Mouse (Mus musculus) testis, postnatal 10 days (tissue): ENCODE results near the gene Crebl2.

Experiments used
- DNase-seq: peaks from one replicate; pipeline ENCODE4 v3.0.0; 2021; ENCODE audit warnings: low spot score

Crebl2 gene

GRCm38 (mm10) chr6:134820411-134820810 is 9.5 kb upstream of the Crebl2 start:
- DNase-seq, result no peak

GRCm38 (mm10) chr6:134822844-134823243 is 7.1 kb upstream of the Crebl2 start:
- peak; percentile 54 for DNase-seq

- no peak for DNase-seq
These were observed 822 bp downstream of the Crebl2 start for GRCm38 (mm10) chr6:134830776-134831175.

GRCm38 (mm10) chr6:134834585-134835251 is 4.8 kb downstream of the Crebl2 start:
- DNase-seq, result no peak

- no peak for DNase-seq
These were observed 8.2 kb downstream of the Crebl2 start for GRCm38 (mm10) chr6:134838111-134838510.

GRCm38 (mm10) chr6:134840346-134840745 is 10.4 kb downstream of the Crebl2 start:
- no peak for DNase-seq

GRCm38 (mm10) chr6:134845726-134846125 is 15.8 kb downstream of the Crebl2 start:
- DNase-seq, result no peak

- no peak for DNase-seq
These were observed 16.4 kb downstream of the Crebl2 start for GRCm38 (mm10) chr6:134846308-134846707.

- no peak for DNase-seq
These were observed 17.6 kb downstream of the Crebl2 start for GRCm38 (mm10) chr6:134847550-134847949.

GRCm38 (mm10) chr6:134848197-134848890 is 18.4 kb downstream of the Crebl2 start:
- DNase-seq, result no peak

- no peak for DNase-seq
These were observed 19.5 kb downstream of the Crebl2 start for GRCm38 (mm10) chr6:134849461-134849860.

- DNase-seq, result no peak
These were observed 20.0 kb downstream of the Crebl2 start for GRCm38 (mm10) chr6:134849985-134850384.

- DNase-seq, result no peak
These were observed 24.8 kb downstream of the Crebl2 start for GRCm38 (mm10) chr6:134854782-134855181.

GRCm38 (mm10) chr6:134855926-134856325 is 26.0 kb downstream of the Crebl2 start:
- DNase-seq, result no peak

GRCm38 (mm10) chr6:134859021-134859420 is 29.1 kb downstream of the Crebl2 start:
- no peak for DNase-seq

- no peak for DNase-seq
These were observed 30.3 kb downstream of the Crebl2 start for GRCm38 (mm10) chr6:134860275-134860674.

- no peak for DNase-seq
These were observed 31.4 kb downstream of the Crebl2 start for GRCm38 (mm10) chr6:134861386-134861785.

- DNase-seq, result no peak
These were observed 32.7 kb downstream of the Crebl2 start for GRCm38 (mm10) chr6:134862671-134863104.

- DNase-seq, result peak; percentile 99
These were observed 33.2 kb downstream of the Crebl2 start for GRCm38 (mm10) chr6:134863146-134863545.

GRCm38 (mm10) chr6:134866113-134866512 is 36.2 kb downstream of the Crebl2 start:
- DNase-seq, result no peak

- DNase-seq, result no peak
These were observed 37.4 kb downstream of the Crebl2 start for GRCm38 (mm10) chr6:134867325-134867724.

- DNase-seq, result no peak
These were observed 40.3 kb downstream of the Crebl2 start for GRCm38 (mm10) chr6:134870209-134870742.

- DNase-seq, result no peak
These were observed 40.9 kb downstream of the Crebl2 start for GRCm38 (mm10) chr6:134870887-134871286.
